Mouse (Mus musculus) megakaryocyte progenitor cell, adult 5-6 weeks (primary cell): Measurements from ENCODE around the gene Traf3ip1. TPM values are rescaled to one million over a fixed set of nuclear protein-coding genes. Genes with fewer than 3 reads are reported as not detected.
A peak's percentile ranks its signal among the peaks of the same experiment; 100 is the strongest.
"Not testable (repeated sequence)": the region's sequence is repeated elsewhere in the genome, so short reads cannot be mapped to it uniquely, and the experiment has no call there.

Source experiments
- ATAC-seq: replicated peaks from 2 replicates; pipeline ENCODE4 v1.8.0; 2016; ENCODE audit warnings: mild to moderate bottlenecking, moderate TSS enrichment, inconsistent platforms; ENCODE audit not compliant: poor library complexity
- total RNA-seq, 2 experiments: library from RNA; stranded (forward) in 1 of 2; stranded (reverse) in 1 of 2; fragments of 157-497, 149-512 nt in 1 of 2; fragments of 200-1000 nt in 1 of 2; gene quantifications; 2 replicates each; pipeline versions ENCODE4 v1.2.3 to v1.2.4; 2015 to 2017

Gene Traf3ip1
- total RNA-seq, 2 experiments from 2014 or later = 3.3 to 4.9 TPM

DNA sequence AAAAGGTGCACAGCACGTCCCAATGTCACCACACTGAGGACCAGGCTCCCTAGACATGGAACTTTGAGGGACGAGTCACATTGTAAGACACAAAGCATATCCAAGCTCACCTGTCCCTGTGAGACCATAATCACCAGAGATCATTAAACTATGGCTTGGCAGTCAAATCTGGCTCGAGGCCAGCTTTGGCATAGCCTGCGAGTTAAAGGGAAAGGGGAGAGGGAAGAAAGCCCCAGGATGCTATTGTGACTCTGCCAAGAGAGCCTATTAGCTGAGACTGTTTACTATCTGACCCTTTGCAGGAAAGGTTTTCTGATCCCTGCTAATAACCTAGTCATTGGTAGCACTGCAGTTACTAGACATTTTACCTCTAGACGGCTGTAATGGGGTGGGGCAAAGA is 30.0 kb upstream of the Traf3ip1 start:
- no peak for ATAC-seq

DNA sequence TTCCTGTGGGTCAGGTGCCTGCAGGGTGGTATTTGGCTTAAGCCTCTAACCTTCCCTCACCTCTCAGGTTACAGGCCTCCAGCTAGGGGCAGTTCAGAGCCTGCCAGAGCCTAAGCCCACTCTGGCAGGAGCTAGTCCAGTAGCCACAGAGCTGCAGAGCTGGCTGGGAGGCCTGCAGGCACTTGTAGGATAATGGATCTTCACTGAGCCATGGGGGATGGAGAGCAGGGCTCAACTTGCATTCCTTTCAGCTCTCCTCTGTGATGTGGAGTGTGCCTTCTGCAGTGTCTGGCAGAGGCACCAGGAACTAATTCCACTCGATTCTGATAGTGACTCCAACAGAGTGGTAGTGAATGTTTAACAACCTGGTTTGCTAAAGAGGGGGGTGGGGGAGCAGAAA is 29.2 kb upstream of the Traf3ip1 start:
- ATAC-seq = no peak

GRCm38 (mm10) chr1:91466186-91466585 is 28.3 kb upstream of the Traf3ip1 start:
- no peak for ATAC-seq

DNA sequence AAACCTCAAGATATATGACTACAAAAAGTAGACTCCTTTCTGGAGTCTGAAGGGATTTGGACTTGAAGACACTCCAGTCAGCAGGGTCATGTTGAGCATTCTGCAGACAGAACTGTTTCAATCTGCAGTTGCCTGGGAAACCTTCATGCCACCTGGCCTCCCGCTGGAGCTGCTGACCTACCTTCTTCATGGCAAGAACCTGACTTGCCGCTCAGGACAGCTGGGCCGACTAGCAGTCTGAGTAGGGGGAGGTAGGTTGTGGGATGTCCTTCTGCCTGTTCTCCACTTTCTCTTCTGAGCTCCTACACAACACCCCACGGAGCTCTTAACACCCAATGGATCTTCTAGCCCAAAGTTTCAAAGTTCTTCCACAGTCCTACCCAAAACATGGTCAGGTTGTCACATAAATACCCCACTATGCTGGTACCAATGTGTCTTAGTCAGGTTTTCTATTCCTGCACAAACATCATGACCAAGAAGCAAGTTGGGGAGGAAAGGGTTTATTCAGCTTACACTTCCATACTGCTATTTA is 24.5 kb upstream of the Traf3ip1 start:
- no peak for ATAC-seq

DNA sequence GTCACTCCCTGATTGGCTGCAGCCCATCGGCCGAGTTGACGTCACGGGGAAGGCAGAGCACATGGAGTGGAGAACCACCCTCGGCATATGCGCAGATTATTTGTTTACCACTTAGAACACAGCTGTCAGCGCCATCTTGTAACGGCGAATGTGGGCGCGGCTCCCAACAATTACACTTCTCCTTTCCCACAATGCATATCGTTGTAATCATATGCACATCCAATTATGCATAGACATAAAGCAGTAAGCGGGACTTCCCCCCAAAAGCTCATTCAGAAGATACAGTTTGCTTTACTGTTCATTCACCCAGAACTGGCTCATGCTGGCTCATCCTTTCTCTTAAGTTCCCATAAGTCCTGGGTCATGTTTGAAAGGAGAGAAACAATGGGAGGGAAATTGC is 16.3 kb upstream of the Traf3ip1 start:
- not testable (repeated sequence) for ATAC-seq

DNA sequence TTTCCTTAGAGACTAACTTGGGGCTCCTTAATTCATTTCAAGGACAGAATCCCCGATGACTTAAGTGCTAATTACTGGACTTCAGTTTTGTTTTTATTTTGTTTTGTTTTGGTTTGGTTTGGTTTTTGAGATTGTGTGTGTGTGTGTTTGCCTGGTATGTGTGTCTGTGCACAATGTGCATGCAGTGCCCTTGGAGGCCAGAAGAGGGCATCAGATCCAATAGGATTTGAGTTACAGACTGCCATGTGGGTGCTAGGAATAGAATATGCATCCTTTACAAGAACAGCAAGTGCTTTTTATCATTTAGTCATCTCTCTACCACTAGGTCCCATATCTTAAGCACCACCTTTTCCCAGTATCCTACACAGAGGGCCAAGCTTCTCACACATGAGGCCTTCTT is 15.5 kb upstream of the Traf3ip1 start:
- no peak for ATAC-seq

DNA sequence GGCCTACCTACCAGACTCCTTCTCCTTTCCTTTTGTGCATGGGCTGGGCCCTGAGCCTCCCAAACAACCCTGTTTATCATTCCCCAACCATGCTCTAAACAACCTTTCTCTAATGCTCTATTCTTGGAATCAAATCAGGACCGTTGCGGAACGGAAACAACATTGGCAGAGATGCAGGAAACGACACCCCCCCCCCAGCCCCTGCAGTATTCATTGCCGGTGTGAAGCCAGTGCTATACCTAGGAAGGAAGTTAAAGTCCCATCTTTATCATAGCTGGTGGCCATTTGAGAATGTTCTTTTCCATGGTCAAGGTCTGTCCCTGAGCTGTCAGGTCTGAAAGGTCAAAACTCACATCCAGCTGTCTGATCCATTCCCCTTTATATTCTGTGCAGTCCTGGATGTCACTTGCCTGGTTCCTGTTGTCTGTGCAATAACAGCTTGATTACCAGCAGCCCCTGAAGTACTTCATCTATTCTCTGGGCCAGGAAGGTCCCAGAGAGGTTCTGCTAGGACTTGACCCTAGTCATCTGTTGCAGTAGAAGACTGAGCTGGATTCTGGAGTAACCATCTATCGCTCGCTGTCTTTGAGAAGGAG is 11.7 kb upstream of the Traf3ip1 start:
- no peak for ATAC-seq

GRCm38 (mm10) chr1:91483304-91484010 is 11.0 kb upstream of the Traf3ip1 start:
- peak; percentile 98 for ATAC-seq

GRCm38 (mm10) chr1:91484011-91484346 is 10.5 kb upstream of the Traf3ip1 start:
- ATAC-seq = no peak

DNA sequence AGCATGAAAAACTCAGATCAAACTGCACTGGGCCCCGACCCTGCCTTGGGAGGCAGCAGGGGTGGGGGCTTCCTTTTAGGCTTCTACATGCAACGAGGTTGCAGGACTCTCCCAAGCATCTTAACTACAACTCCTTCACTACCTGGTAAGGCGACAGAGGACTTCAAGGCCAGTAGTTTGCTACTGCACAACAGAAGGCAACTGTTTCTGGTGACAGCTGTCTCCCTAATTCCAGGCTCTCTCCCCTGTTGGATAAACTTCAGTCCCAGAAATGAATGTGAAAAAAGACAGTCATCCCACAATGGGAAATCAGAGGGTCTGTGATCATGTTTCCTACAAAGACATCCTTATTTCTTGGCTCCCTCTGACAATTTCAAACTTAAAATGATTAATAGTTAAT is 9.0 kb upstream of the Traf3ip1 start:
- no peak for ATAC-seq

- no peak for ATAC-seq
Observed at GRCm38 (mm10) chr1:91486165-91486564, 8.3 kb upstream of the Traf3ip1 start.

DNA sequence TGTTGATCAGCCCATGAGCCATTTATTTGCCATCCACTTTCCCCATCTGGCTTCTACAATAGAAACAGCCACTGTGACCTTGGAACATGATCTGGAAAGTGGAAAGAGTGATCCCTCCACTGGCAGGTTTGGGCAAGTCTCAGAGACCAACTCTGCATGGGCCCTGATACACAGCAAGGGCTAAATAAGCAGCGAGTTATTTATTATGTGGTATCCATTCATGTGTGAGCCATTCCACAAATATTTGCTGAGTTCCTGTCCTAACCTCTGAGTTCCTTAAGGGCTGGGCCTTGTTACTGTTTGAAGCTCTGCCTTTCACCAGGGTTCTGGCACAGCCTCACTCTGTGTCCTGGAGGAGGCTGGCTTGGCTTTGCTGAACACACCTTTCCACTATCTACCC is 4.1 kb upstream of the Traf3ip1 start:
- no peak for ATAC-seq

DNA sequence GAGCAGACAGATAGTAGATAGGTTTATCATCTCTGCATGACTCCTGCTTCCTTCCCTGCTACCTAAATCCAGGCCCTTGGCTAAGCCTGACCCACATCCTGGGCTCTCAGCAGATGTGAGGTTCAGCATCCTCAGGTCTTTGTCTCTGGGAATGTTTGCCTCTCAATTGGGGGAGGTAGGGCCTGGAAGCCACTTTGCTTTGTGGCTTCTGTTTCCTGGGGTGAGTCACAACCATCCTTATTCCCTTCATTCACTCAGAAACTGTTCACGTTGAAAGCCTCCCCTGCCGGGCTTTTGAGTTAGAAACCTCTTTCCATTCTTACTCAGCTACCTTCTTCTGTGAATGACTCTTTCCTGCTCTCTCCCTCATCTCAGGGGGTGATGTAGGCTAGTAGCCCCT is 1.7 kb upstream of the Traf3ip1 start:
- ATAC-seq = no peak

GRCm38 (mm10) chr1:91493938-91494337 is 509 bp upstream of the Traf3ip1 start:
- ATAC-seq = 0 out of 2 replicates have a peak, but pooled peaks have one; percentile 0

- ATAC-seq = no peak
Observed at GRCm38 (mm10) chr1:91495321-91495720, 874 bp downstream of the Traf3ip1 start.

DNA sequence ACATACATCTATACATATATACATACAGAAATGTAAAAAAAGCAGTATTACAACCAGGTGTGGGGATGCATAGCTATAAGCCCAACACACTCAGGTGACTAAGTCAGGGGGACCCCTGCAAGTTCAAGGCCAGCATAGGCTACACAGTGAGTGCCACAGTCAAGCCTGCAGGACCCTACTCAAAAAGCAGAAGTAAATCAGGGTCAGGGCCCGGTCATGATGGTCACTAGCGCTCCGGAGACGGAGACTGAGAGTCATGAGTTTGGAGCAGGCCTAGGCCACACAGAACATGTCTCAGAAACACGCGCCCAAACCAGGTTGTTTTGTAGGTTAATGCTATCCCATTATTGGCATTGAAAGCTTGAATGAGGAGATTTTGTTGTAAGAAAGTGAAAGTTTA is 4.1 kb downstream of the Traf3ip1 start:
- no peak for ATAC-seq

DNA sequence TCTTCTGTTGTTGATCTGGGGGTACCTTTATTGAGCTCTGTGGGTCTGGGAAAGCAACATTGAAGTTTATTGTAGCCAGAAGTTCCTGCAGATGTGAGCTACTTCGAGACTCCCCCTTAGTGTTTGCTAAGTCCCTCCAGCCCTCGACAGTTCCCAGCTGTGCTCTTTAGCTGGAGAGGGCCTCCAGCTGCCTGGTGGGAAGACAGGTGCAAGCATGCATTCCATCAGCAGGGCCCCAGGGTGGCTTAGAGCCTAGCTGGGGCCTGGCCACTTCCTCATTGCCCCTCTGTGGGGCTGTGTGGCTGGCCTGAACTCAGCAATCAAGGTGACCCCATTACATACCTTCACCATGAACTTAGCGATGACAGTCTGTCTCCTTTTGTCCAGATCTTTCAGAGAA is 10.2 kb downstream of the Traf3ip1 start:
- no peak for ATAC-seq

DNA sequence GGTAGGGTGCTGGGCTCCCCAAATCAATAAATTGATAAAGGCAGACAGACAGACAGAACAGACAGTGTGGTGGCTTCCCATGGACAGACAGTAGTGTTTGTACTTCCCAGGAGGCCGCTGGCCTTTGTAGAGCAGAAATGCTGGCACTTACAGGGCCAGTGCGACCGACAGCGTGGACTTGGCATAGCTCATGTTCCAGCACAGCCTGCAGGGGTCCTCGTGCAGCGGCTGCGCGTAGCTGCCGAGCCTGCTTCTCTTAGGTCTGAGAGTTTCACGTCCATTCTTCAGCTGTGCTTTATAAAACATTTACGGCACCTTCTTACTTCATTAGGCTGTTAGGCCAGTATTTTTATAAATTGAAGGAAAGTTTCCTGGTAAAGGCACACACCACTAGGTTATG is 20.5 kb downstream of the Traf3ip1 start:
- no peak for ATAC-seq

DNA sequence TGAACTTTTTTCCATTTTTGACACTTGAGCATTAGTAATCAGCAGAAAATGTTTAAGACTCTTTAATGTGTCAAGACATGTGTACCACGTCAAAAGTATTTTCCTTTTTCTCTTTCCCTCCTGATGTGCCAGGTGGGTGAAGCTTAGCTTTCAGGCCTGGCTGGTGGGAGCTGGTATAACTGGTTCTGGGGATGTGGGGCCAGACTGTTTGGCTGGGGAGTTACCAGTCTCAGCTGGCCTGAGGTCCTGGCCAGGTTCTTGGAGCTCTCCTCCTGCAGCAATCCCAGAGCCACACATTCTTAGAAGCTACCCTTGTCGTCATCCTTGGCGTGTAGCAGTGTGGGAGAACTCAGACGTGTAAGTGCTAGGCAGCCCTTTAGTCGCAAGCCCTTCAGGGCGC is 21.2 kb downstream of the Traf3ip1 start:
- no peak for ATAC-seq

DNA sequence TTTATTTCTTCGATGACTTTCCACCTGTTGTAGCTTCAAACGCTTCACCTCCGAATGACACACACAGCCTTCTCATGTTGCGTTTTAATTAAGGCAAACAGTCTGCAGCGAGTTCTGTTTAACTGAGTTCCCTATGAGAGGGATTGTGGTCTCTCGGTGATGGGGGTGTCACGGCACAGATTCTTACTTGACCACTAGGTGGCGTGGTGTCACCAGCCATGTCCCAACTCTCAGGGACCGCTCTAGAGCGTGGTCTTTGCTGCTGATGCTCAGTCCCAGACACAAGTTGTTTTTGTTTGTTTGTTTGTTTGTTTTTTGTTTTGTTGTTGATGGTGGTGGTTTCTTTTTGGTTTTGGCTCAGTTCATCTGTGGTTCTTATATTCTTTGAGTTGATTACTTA is 29.3 kb downstream of the Traf3ip1 start:
- ATAC-seq = peak; percentile 99

- ATAC-seq = no peak
Observed at GRCm38 (mm10) chr1:91525838-91526237, 31.4 kb downstream of the Traf3ip1 start.

GRCm38 (mm10) chr1:91530166-91530565 is 35.7 kb downstream of the Traf3ip1 start:
- no peak for ATAC-seq

GRCm38 (mm10) chr1:91532243-91532642 is 37.8 kb downstream of the Traf3ip1 start:
- no peak for ATAC-seq
